Mouse (Mus musculus): ENCODE measurements at regions not wholly inside any gene's neighbourhood (a gene's known extent, or its start where the extent isn't known, plus 50 kb on each side); places are given as distances from the start of the nearest gene placed in this dataset.

- in situ Hi-C loops (cut with MboI, MseI) = no loop called here
These were observed 265.3 kb downstream of the Rpl36a-ps1 start for GRCm38 (mm10) chr14:98728863-98729262.

DNA sequence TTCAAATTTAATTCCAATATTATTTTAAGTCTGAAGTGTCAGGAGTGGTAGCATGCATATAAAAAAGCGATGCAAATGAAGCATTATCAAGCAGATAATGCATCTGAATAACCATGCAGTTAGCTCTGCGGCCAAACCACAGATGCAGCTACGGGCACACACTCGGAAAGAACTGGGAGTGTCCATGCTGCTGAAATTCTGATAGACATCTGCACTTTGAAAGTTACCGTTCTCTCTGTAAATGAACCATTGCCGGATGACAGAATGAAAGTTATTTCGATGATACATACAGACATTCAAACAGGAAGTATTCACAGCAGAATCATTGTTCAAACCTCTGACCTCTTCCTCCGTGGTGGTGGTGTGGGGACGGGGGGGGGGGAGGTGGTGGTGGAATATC, 271.6 kb downstream of the Rpl36a-ps1 start:
- in situ Hi-C loops (cut with MboI, MseI) = loop anchor here (25.0 kb wide), 1 partner anchor 110 kb away; no protein-coding TSS in a partner anchor

- in situ Hi-C loops (cut with MboI, MseI) = loop anchor here (25.0 kb wide), 1 partner anchor 109 kb away; no protein-coding TSS in a partner anchor
These were observed 273.1 kb downstream of the Rpl36a-ps1 start for GRCm38 (mm10) chr14:98721033-98721432.

GRCm38 (mm10) chr14:98708045-98708444, 286.1 kb downstream of the Rpl36a-ps1 start:
- in situ Hi-C loops (cut with MboI, MseI) = loop anchor here (25.0 kb wide), 1 partner anchor 96 kb away; no protein-coding TSS in a partner anchor

- in situ Hi-C loops (cut with MboI, MseI) = loop anchor here (25.0 kb wide), 1 partner anchor 95 kb away; no protein-coding TSS in a partner anchor
These were observed 286.5 kb downstream of the Rpl36a-ps1 start for GRCm38 (mm10) chr14:98707574-98707973.

- in situ Hi-C loops (cut with MboI, MseI) = loop anchor here (25.0 kb wide), 1 partner anchor 91 kb away; no protein-coding TSS in a partner anchor
These were observed 290.8 kb downstream of the Rpl36a-ps1 start for GRCm38 (mm10) chr14:98703289-98703688.

GRCm38 (mm10) chr14:98656533-98656932, 337.6 kb downstream of the Rpl36a-ps1 start:
- in situ Hi-C loops (cut with MboI, MseI) = no loop called here

DNA sequence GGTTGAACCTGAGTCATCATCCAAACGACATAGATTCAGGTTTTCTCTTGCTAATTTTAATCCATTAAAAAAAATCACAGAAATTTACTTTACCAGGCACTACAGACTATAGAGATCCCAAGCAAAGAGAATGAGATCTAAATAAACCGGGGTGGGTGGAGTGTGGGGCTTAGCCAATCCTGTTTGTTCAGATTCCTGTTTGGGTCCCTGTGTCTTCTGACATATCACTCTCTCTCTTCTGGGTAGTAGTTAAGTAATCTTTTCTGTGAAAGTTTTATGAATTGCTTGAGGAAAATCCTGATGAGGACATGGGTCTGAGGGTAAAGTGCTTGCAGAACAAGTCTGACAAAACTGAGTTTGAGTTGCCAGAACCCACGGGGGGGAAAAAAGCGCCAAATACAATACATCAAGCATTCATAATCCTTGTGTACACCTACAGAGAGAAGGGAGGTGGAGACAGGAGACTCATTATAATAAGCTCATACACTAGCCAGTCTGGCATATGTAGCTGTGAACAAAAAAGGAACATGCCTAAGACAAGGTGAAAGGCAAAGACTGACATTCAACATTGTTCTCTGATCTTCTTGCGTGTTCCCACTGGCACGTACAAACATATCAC, 339.8 kb downstream of the Rpl36a-ps1 start:
- in situ Hi-C loops (cut with MboI, MseI) = no loop called here

DNA sequence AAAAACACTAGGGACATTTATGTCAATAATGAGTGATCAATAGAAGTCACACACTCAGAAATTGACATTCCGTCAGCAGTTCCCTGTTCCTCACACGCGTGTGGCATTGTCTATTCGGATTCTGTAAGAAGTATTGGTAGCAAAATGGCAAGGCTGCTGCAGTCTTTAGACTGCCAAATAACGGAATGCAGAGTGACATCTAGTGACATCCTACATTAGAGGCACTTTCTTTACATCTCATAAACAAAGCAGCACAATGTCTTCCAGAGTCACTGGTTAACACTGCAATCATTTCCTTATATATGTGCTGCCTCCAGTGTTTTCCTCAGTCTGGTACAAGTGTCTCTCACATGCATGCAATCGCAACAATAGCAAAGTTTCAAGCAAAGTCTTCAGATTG, 342.9 kb downstream of the Rpl36a-ps1 start:
- in situ Hi-C loops (cut with MboI, MseI) = no loop called here

DNA sequence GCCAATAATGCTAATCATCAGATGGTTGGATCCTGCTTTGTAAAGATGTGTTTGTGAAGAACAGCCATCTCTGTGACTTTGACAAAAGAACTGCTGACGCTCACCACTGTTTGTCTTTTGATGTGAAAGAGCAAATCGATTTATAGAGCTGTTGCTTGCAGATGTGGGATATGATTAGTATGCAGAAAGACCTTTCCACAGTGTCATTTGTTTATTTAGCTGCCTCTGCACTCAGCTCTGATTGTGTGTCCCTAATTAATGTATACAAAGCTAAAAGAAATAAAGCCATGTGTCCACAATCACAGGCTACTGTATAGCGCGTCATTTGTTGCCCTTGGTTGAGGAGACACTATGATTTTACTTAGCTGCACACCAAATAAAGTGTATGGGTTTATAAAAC, 343.6 kb downstream of the Rpl36a-ps1 start:
- in situ Hi-C loops (cut with MboI, MseI) = no loop called here

GRCm38 (mm10) chr14:98647614-98648013, 346.5 kb downstream of the Rpl36a-ps1 start:
- in situ Hi-C loops (cut with MboI, MseI) = no loop called here

- in situ Hi-C loops (cut with MboI, MseI) = no loop called here
These were observed 350.4 kb downstream of the Rpl36a-ps1 start for GRCm38 (mm10) chr14:98643756-98644155.

DNA sequence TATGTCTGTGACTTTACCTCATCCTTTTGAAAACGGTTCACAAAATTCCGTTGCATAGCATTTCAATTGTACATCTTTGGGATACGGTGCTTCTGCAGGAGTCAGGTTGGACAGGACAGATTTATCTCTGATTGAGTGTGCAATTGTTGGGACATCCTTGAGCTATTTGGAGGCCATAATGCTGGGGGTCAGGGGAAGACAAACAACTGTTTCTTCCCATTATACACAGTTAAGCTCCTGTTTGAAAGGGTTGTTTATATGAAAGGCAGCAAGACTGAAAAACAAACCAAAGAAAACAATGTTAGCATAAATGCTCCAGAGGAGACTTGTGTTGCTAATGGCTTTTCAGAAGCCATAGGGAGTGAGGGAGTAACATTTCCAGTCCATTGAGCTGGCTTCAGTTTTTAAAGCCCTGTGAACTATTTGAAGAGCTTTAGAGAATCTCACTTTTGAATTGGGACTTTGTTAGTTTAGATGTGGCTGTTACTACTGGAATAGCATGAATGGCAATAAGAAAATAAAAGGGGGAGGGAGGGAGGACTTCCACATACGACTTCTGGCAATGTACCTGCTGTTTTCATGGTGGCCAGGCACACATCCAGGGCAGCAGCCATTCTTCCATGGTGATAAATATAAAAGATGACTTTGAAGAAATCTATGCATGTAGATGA, 351.3 kb downstream of the Rpl36a-ps1 start:
- in situ Hi-C loops (cut with MboI, MseI) = no loop called here

- in situ Hi-C loops (cut with MboI, MseI) = no loop called here
These were observed 365.1 kb downstream of the Rpl36a-ps1 start for GRCm38 (mm10) chr14:98629026-98629425.

DNA sequence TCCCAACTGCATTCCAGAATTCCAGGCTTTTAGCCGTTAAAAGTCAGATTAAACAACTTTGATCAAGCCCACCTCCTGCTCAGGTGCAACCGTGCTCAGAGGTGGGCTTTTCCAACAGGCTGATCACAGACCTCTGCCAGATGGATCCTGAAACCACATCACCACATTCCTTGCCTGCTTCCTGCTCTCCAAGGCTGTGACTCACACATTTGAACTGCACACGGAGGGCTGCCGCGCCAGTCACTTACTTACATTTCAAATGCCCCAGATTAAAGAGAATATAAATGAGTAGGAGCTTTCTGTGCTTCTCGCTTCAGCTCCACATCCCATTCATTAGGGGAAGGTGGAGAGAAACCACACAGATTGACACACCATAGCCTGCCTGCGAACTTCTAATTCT, 367.6 kb downstream of the Rpl36a-ps1 start:
- in situ Hi-C loops (cut with MboI, MseI) = no loop called here

- in situ Hi-C loops (cut with MboI, MseI) = no loop called here
These were observed 368.3 kb downstream of the Rpl36a-ps1 start for GRCm38 (mm10) chr14:98625867-98626266.

GRCm38 (mm10) chr14:98605772-98606171, 388.3 kb downstream of the Rpl36a-ps1 start:
- in situ Hi-C loops (cut with MboI, MseI) = loop anchor here (25.0 kb wide), 1 partner anchor 107 kb away; no protein-coding TSS in a partner anchor

- in situ Hi-C loops (cut with MboI, MseI) = no loop called here
These were observed 397.9 kb downstream of the Rpl36a-ps1 start for GRCm38 (mm10) chr14:98596252-98596651.

DNA sequence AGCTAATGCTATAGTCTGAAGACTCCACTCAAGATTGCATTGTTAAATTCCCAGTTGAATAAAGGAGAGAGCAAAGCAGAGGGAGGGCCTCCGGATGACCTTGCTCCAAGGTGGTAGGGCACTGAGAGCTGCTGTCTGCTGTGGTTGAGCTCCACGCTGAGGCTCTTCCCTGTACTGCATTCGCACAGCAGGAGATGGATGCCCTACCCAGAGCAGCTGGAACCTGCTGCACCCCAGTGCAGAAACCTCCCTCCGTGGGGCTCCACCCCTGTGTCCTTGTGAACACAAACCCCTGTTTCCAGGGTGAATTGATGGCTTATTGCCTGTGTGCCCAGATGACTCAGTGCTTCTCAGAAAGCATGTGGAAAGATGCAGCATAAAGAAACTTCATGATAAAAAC, 404.3 kb downstream of the Rpl36a-ps1 start:
- in situ Hi-C loops (cut with MboI, MseI) = no loop called here

- in situ Hi-C loops (cut with MboI, MseI) = no loop called here
These were observed 402.1 kb upstream of the Dach1 start for GRCm38 (mm10) chr14:98571644-98572043.

DNA sequence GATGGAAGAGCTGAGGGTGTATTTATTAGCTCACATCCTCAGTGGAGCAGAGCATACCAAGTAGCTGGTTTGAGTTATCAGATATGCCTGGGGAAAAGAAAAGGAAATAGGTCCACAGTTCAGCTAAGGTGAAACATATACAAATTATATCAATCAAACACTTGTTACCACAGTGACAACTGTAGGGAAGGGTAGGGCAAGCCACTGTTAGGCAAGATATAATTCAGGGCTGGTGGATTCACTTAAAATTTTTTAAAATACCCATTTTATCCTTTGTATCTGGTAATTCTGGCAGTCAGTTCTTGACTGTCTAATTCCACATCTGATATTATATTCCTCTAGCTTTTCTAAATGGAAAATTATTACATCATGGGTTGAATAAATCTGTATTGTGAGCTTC, 392.4 kb upstream of the Dach1 start:
- in situ Hi-C loops (cut with MboI, MseI) = no loop called here

DNA sequence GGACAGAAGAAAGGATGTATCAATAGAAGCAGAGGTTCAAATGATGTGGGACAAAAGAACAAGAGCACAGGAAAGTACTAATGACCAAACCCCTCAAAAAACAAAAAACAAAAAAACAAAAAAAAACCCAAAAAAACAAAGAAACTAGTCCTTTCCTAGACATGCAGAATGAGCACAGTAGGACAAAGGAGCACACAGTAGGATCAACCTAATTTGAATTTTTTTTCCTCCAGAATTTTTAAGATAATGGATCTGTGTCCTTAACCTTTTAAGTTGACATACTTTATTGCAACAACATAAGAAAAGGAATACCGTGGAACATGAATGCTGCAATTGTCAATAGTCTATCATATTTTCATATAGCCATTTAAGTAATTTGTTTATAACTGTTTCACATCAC, 370.2 kb upstream of the Dach1 start:
- in situ Hi-C loops (cut with MboI, MseI) = no loop called here

- in situ Hi-C loops (cut with MboI, MseI) = no loop called here
These were observed 368.7 kb upstream of the Dach1 start for GRCm38 (mm10) chr14:98538267-98538666.

Measured in T-helper 2 cell (primary cell).